Mouse (Mus musculus) heart, embryonic 14.5 days (tissue): ENCODE results near the gene Atpif1. TPM values are rescaled to one million over a fixed set of nuclear protein-coding genes. Genes with fewer than 3 reads are reported as not detected.
A peak's percentile ranks its signal among the peaks of the same experiment; 100 is the strongest.

Experiments used
- ATAC-seq: fragments of 200-750 bp; cut with Nextera tagmentation; 2 replicates; pipeline ENCODE4 v1.8.0; 2017; ENCODE audit warnings: low read depth, moderate TSS enrichment; ENCODE audit not compliant: insufficient number of reproducible peaks, insufficient read depth, low FRiP score
- H3K27ac ChIP-seq, 2 experiments: fragments of 200-500 bp in 1 of 2; fragments of 300-500 bp in 1 of 2; sonication (generic) in 1 of 2; replicated peaks in 1 of 2; 2 replicates each; pipeline ENCODE4 v1.5.1; 2012 to 2014; ENCODE audit warnings: low read depth in 2 of 2, low read length in 2 of 2, control low read depth in 1 of 2, mild to moderate bottlenecking in 1 of 2, mixed read lengths in 1 of 2; ENCODE audit not compliant: control insufficient read depth in 1 of 2, insufficient read depth in 1 of 2
- H3K27me3 ChIP-seq: fragments of 300-500 bp; sonication (generic); 2 replicates; pipeline ENCODE4 v1.6.1; 2014; ENCODE audit warnings: mild to moderate bottlenecking, low read length, control low read depth; ENCODE audit not compliant: control insufficient read depth, insufficient read depth
- H3K36me3 ChIP-seq: fragments of 300-500 bp; sonication (generic); 2 replicates; pipeline ENCODE4 v1.6.1; 2014; ENCODE audit warnings: mild to moderate bottlenecking, control low read depth, low read length, mixed read lengths; ENCODE audit not compliant: control insufficient read depth, insufficient read depth
- H3K4me1 ChIP-seq, 2 experiments: fragments of 200-500 bp in 1 of 2; fragments of 300-500 bp in 1 of 2; sonication (generic) in 1 of 2; 2 replicates each; pipeline ENCODE4 v1.6.1; 2012 to 2014; ENCODE audit warnings: low read length in 2 of 2, control low read depth in 1 of 2, mixed read lengths in 1 of 2; ENCODE audit not compliant: control insufficient read depth in 2 of 2, insufficient read depth in 2 of 2
- H3K4me2 ChIP-seq: fragments of 300-500 bp; sonication (generic); 2 replicates; pipeline ENCODE4 v1.6.1; 2014; ENCODE audit warnings: mild to moderate bottlenecking, low read length
- H3K4me3 ChIP-seq, 2 experiments: fragments of 200-500 bp in 1 of 2; fragments of 300-500 bp in 1 of 2; sonication (generic) in 1 of 2; 2 replicates each; pipeline ENCODE4 v1.5.1; 2012 to 2014; ENCODE audit warnings: low read length in 2 of 2, mild to moderate bottlenecking in 2 of 2, control low read depth in 1 of 2, low read depth in 1 of 2, moderate library complexity in 1 of 2; ENCODE audit not compliant: control insufficient read depth in 1 of 2, insufficient read depth in 1 of 2
- H3K9ac ChIP-seq: fragments of 300-500 bp; sonication (generic); 2 replicates; pipeline ENCODE4 v1.6.1; 2014; ENCODE audit warnings: mild to moderate bottlenecking, low read length
- H3K9me3 ChIP-seq: fragments of 300-500 bp; sonication (generic); 2 replicates; pipeline ENCODE4 v1.6.1; 2016; ENCODE audit warnings: low read length, control low read depth; ENCODE audit not compliant: control insufficient read depth
- WGBS: fragments of 180-500 bp; shearing (Covaris S2); extraction: QIAGEN DNeasy Blood & Tissue Kit; methylation state at CpG from one replicate; pipeline ENCODE4 v1.1.7; 2014; 5-methylcytosine and 5-hydroxymethylcytosine counted together
- polyA plus RNA-seq: library from polyadenylated mRNA; unstranded; fragments of >200 nt; fragmentation: Nextera tagmentation; extraction: Ambion mirVana; gene quantifications from 2 replicates; pipeline ENCODE4 v1.2.1, GENCODE M21; 2014

Gene Atpif1
- polyA plus RNA-seq, 1 experiment from 2014 or later, result 1,766 TPM

GRCm38 (mm10) chr4:132512080-132512479, 21.4 kb downstream of the Atpif1 start:
- Histone ChIP-seq H3K9ac (no peak overlapping the region), H3K27me3 (no peaks in the 10 kb centered on the region), H3K4me2 (no peak overlapping the region), H3K36me3 (no peaks in the 10 kb centered on the region), H3K27ac (no peak overlapping the region), H3K4me3 (no peak overlapping the region), H3K9me3 (no peaks in the 10 kb centered on the region), H3K4me1 (peaks cover 15 to 23% of the 10 kb centered on the region in 2 experiments)
- WGBS, result 62% methylated on average over 3 of the region's 3 CpGs
- ATAC-seq, result no peak

DNA sequence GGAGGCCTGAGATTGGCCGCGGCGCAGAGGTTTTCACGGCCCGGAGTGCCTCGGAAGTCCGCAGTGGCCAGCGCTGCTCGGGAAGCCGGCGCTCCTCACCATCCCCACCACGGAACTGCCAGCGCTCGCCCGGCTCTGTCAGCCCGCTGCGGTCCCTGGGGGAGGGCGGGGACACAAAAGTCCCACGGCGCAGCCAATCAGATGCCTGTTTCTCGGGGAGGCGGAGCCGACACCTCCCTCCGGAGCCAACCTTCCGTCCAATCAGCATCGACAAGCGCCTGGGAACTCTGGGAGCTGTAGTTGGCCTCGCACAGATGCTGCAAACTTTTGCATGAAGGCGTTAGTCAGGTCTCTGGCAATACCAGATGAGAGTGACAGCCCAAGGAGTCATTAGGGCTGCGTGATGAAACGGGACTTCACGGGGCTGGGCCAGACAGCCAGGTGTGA, 23.1 kb downstream of the Atpif1 start, which contains the start of gene Sesn2:
TSS of gene Sesn2 (minus strand) at position 150 of the 447 bp plus-strand sequence.
- WGBS, result under 1% methylated on average over 32 of the region's 32 CpGs
- H3K27ac ChIP-seq, result peak within 1 kb of the TSS; percentile 78 to 84
- peak within 1 kb of the TSS; percentile 84 for H3K9ac ChIP-seq
- peak within 1 kb of the TSS; percentile 92 to 96 for H3K4me3 ChIP-seq
- H3K4me1 ChIP-seq, result peaks cover 15 to 24% of the 10 kb centered on the region in 2 experiments
- peak within 1 kb of the TSS; percentile 87 for H3K4me2 ChIP-seq
- no peaks in the 10 kb centered on the region for H3K36me3 ChIP-seq
- ATAC-seq, result peak; percentile 87
- no peaks in the 10 kb centered on the region for H3K27me3 ChIP-seq
- H3K9me3 ChIP-seq, result no peaks in the 10 kb centered on the region

- under 1% methylated on average over 52 of the region's 52 CpGs for WGBS
Observed at GRCm38 (mm10) chr4:132509621-132510296, 23.7 kb downstream of the Atpif1 start.

DNA sequence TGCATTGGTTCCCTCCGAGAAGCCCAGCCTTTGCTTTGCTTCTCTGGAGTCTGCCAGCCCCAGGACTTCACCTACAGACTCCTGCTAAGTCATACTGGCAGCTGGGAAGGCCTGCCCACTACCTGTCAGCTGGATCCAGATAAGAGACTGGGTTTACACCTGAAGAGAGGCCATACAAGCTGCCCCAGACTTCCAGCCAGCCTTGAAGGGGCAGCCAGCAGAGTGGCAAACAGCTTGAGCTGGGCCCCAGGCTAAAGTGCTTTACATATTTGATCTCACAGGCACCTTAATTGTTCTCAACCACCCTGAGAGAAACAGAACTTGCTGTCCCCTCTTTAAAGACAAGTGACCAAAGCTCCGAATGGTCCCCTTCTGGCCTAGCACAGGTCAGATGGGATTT, 26.2 kb downstream of the Atpif1 start:
- Histone ChIP-seq H3K27ac (no peak overlapping the region), H3K9me3 (no peaks in the 10 kb centered on the region), H3K4me3 (no peak overlapping the region), H3K27me3 (no peaks in the 10 kb centered on the region), H3K36me3 (no peaks in the 10 kb centered on the region), H3K4me2 (no peak overlapping the region), H3K9ac (peak overlapping the region; percentile 52; the same call in 1 of the 2 replicates), H3K4me1 (peaks cover 9 to 27% of the 10 kb centered on the region in 2 experiments)
- 49% methylated on average over 2 of the region's 2 CpGs for WGBS
- no peak for ATAC-seq

More at GRCm38 (mm10) chr4:132509621-132510296, 23.7 kb downstream of the Atpif1 start:
- Histone ChIP-seq H3K9ac (peak overlapping the region; percentile 84), H3K4me3 (peak overlapping the region; percentile 92 to 96), H3K36me3 (no peaks in the 10 kb centered on the region), H3K4me2 (peak overlapping the region; percentile 87), H3K27ac (peak overlapping the region; percentile 78 to 84), H3K9me3 (no peaks in the 10 kb centered on the region), H3K4me1 (peaks cover 17 to 30% of the 10 kb centered on the region in 2 experiments), H3K27me3 (no peaks in the 10 kb centered on the region)
- peak; percentile 37 for ATAC-seq

- peaks cover 9 to 27% of the 10 kb centered on the region in 2 experiments for H3K4me1 ChIP-seq
- 86% methylated on average over 6 of the region's 6 CpGs for WGBS
Observed at GRCm38 (mm10) chr4:132506250-132506649, 27.2 kb downstream of the Atpif1 start.

GRCm38 (mm10) chr4:132505800-132506199, 27.7 kb downstream of the Atpif1 start:
- Histone ChIP-seq H3K36me3 (0 out of 2 replicates have a peak, but pooled peaks cover 4% of the 10 kb centered on the region), H3K4me1 (peaks cover 9 to 25% of the 10 kb centered on the region in 2 experiments), H3K27me3 (no peaks in the 10 kb centered on the region), H3K4me3 (no peak overlapping the region), H3K4me2 (no peak overlapping the region), H3K9ac (no peak overlapping the region), H3K27ac (no peak overlapping the region), H3K9me3 (no peaks in the 10 kb centered on the region)
- 69% methylated on average over 10 of the region's 10 CpGs for WGBS
- ATAC-seq, result no peak

More at GRCm38 (mm10) chr4:132506250-132506649, 27.2 kb downstream of the Atpif1 start:
- H3K4me2 ChIP-seq, result no peak overlapping the region
- no peaks in the 10 kb centered on the region for H3K9me3 ChIP-seq
- ATAC-seq, result no peak
- no peak overlapping the region for H3K9ac ChIP-seq
- no peaks in the 10 kb centered on the region for H3K27me3 ChIP-seq
- no peaks in the 10 kb centered on the region for H3K36me3 ChIP-seq
- H3K4me3 ChIP-seq, result no peak overlapping the region
- no peak overlapping the region for H3K27ac ChIP-seq

GRCm38 (mm10) chr4:132505034-132505738, 28.3 kb downstream of the Atpif1 start:
- 48% methylated on average over 6 of the region's 6 CpGs for WGBS
- no peak overlapping the region for H3K4me2 ChIP-seq

More at GRCm38 (mm10) chr4:132505034-132505738, 28.3 kb downstream of the Atpif1 start:
- H3K36me3 ChIP-seq, result 0 out of 2 replicates have a peak, but pooled peaks cover 4% of the 10 kb centered on the region
- H3K4me3 ChIP-seq, result no peak overlapping the region
- no peak overlapping the region for H3K27ac ChIP-seq
- H3K27me3 ChIP-seq, result no peaks in the 10 kb centered on the region
- H3K9ac ChIP-seq, result no peak overlapping the region
- H3K4me1 ChIP-seq, result peaks cover 8 to 22% of the 10 kb centered on the region in 2 experiments
- no peak for ATAC-seq
- no peaks in the 10 kb centered on the region for H3K9me3 ChIP-seq
